Mouse (Mus musculus) lung, adult 2 months (tissue): ENCODE measurements around the gene Capn8.

Experiments
- CTCF ChIP-seq: fragments of 200-500 bp; IDR thresholded peaks from 2 replicates; pipeline ENCODE4 v1.5.1; 2011; ENCODE audit warnings: mild to moderate bottlenecking, low read length, control low read depth; ENCODE audit not compliant: insufficient read depth
- POLR2A ChIP-seq: fragments of 200-500 bp; IDR thresholded peaks from 2 replicates; pipeline ENCODE4 v1.6.1; 2011; ENCODE audit warnings: low read depth, mild to moderate bottlenecking, control low read depth, low read length, borderline replicate concordance; ENCODE audit errors: extremely low read depth

DNA sequence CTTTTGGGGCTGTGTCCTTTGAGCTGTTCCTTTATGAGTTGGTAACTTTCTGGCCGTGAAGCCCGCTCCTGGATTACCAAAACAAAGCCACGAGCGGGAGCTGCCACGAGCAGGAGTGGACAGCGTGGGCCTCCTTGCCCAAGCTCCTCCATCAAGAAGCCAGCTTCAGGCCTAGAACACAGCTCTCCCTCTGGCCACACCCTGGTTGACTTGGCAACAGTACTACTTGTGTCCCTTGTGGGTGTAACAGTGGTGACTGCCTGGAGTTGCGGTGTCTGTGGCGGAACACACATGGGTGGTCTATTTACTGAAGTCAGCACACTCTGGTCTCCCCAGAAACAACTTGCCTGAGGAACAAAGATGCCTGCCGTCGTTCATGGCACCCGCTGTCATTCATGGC, 104.9 kb downstream of the Capn8 start:
- no peak for TF ChIP-seq CTCF
- no peak for TF ChIP-seq POLR2A
